Mouse (Mus musculus): ENCODE results near the gene Clk2.

- TF ChIP-seq CTCF (IDR thresholded peaks at IDR 0.05; ENCODE audit: low read depth, low read length) (no peak), EP300 (IDR thresholded peaks at IDR 0.05; ENCODE audit: insufficient read depth, low read depth, low read length) (no peak), POLR2A (IDR thresholded peaks at IDR 0.05; ENCODE audit: insufficient read depth, low read length) (no peak)
These were observed 60.8 kb downstream of the Clk2 start for GRCm38 (mm10) chr3:89225321-89225815.

Data from ES-Bruce4 (cell line).